ENCODE assay signal across 12 mouse cellular contexts in the genomic region with DNA sequence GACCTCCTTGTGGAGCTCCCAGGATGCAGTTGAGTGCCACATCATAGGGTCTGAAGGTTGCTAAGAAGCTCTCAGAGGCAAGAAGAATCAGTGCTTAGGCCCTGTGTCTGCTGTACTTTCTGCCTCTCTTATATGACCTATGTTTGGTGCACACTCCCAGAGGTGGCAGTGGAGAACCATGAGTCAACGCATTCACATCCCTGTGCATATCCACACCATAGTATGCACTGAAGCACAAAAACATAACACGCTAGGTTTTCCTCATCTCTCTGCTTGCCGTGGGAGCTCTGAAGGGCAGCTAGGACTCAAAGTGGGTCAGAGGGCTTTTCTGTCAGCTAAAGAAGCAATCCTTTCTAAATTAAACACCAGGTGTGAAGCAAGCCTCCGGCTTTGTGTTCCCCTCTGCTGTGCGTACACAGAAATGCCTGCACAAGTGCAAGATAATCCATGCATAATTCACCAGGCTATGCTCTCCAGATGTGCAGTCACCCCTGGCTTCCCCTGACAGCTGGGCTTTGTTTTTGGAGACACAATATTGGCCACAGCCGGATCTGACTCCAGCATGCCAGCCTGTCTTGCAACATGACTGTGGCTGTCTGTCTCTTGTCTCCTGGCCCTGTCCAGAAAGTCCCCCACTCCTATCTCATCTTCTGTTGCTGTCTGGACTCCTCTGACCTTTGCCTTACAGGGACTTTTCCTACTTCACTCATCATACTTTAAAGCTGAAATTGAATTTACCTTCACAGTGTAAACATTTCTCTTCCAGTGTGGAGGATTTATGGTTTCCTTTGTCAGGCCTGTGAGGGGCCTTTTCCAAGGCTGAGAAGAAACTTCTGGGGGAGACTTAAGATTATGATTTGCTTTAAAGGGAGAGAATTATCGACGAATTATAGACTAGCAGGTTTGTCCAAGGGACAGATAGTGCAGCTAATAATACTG.
A peak's percentile ranks its signal among the peaks of the same experiment; 100 is the strongest.
DNase-seq lines count a peak whose midpoint lies in the region; ATAC-seq lines count a peak whose summit lies in the region.
"Had no signal": no experiment of that assay in that cellular context is flagged by ENCODE, and none has a peak within 500 bp of the region (broad histone marks: within the 10 kb centered on the region; RNA-seq: fewer than 3 reads in every experiment).

No protein-coding gene starts in this region.

- no peaks in the 10 kb centered on the region for H3K9me3 ChIP-seq in midbrain, embryonic 10.5 days (replicated peaks)
- H3K9me3 ChIP-seq in midbrain, embryonic 15.5 days: no peaks in the 10 kb centered on the region
- no peaks in the 10 kb centered on the region for H3K9me3 ChIP-seq in limb, embryonic 11.5 days (ENCODE audit: control insufficient read depth, low read length)
- no peaks in the 10 kb centered on the region for H3K9me3 ChIP-seq in neural tube, embryonic 15.5 days (replicated peaks)
- no peaks in the 10 kb centered on the region for H3K9me3 ChIP-seq in liver, embryonic 12.5 days (replicated peaks)
- H3K9me3 ChIP-seq: heart, embryonic 13.5 days had no signal

- H3K4me2 ChIP-seq in midbrain, embryonic 15.5 days: no peak overlapping the region
- H3K4me2 ChIP-seq in limb, embryonic 11.5 days (ENCODE audit: low read depth, severe bottlenecking): no peak overlapping the region
- H3K4me2 ChIP-seq in neural tube, embryonic 15.5 days: no peak overlapping the region
- H3K4me2 ChIP-seq in liver, embryonic 12.5 days: no peak overlapping the region
- H3K4me2 ChIP-seq: heart, embryonic 13.5 days had no signal

- peak; percentile 28 for DNase-seq in midbrain, embryonic 10.5 days (ENCODE audit: low spot score)
- peak; percentile 10 for DNase-seq in heart, adult 8-10 months (ENCODE audit: low spot score)
- DNase-seq in limb, embryonic 11.5 days (ENCODE audit: low spot score): peak; percentile 63
- no peak for DNase-seq in ovary, adult 18-20 months (ENCODE audit: low spot score)
- no peak for DNase-seq in adrenal gland, adult 18-20 months (ENCODE audit: low spot score in 2 of 2)
- DNase-seq: adrenal gland, postnatal 14 days; left cerebral cortex, postnatal 4 days had no signal

- no peak overlapping the region for H3K4me3 ChIP-seq in midbrain, embryonic 10.5 days
- no peak overlapping the region for H3K4me3 ChIP-seq in midbrain, embryonic 15.5 days
- no peak overlapping the region for H3K4me3 ChIP-seq in limb, embryonic 11.5 days (ENCODE audit: low read depth, low read length)
- H3K4me3 ChIP-seq in neural tube, embryonic 15.5 days (replicated peaks): no peak overlapping the region
- no peak overlapping the region for H3K4me3 ChIP-seq in liver, embryonic 12.5 days
- H3K4me3 ChIP-seq: heart, embryonic 13.5 days; myocyte had no signal

- no peaks in the 10 kb centered on the region for H3K36me3 ChIP-seq in midbrain, embryonic 10.5 days
- H3K36me3 ChIP-seq in midbrain, embryonic 15.5 days (replicated peaks): no peaks in the 10 kb centered on the region
- no peaks in the 10 kb centered on the region for H3K36me3 ChIP-seq in limb, embryonic 11.5 days (ENCODE audit: control insufficient read depth, insufficient read depth, low read length)
- no peaks in the 10 kb centered on the region for H3K36me3 ChIP-seq in neural tube, embryonic 15.5 days
- no peaks in the 10 kb centered on the region for H3K36me3 ChIP-seq in liver, embryonic 12.5 days
- H3K36me3 ChIP-seq: heart, embryonic 13.5 days had no signal

- peaks cover 12% of the 10 kb centered on the region for H3K4me1 ChIP-seq in midbrain, embryonic 10.5 days
- no peaks in the 10 kb centered on the region for H3K4me1 ChIP-seq in midbrain, embryonic 15.5 days
- H3K4me1 ChIP-seq in limb, embryonic 11.5 days (ENCODE audit: control insufficient read depth, insufficient read depth, low read length): peaks cover 2% of the 10 kb centered on the region; the same call in 1 of the 2 replicates
- H3K4me1 ChIP-seq in neural tube, embryonic 15.5 days: no peaks in the 10 kb centered on the region
- no peaks in the 10 kb centered on the region for H3K4me1 ChIP-seq in liver, embryonic 12.5 days
- H3K4me1 ChIP-seq: heart, embryonic 13.5 days had no signal

- ATAC-seq in midbrain, embryonic 15.5 days (replicated peaks): no peak
- ATAC-seq in limb, embryonic 11.5 days (ENCODE audit: insufficient number of reproducible peaks, low FRiP score, low TSS enrichment, low read depth): peak; percentile 75; the same call in 1 of the 2 replicates
- ATAC-seq in neural tube, embryonic 15.5 days (ENCODE audit: low FRiP score): no peak
- ATAC-seq in liver, embryonic 12.5 days: no peak

- H3K27me3 ChIP-seq in midbrain, embryonic 10.5 days (ENCODE audit: low read depth, poor library complexity, severe bottlenecking): no peaks in the 10 kb centered on the region
- no peaks in the 10 kb centered on the region for H3K27me3 ChIP-seq in midbrain, embryonic 15.5 days (replicated peaks)
- no peaks in the 10 kb centered on the region for H3K27me3 ChIP-seq in limb, embryonic 11.5 days (ENCODE audit: control insufficient read depth, insufficient read depth, low read length)
- H3K27me3 ChIP-seq in neural tube, embryonic 15.5 days (replicated peaks): no peaks in the 10 kb centered on the region
- H3K27me3 ChIP-seq in liver, embryonic 12.5 days (replicated peaks): no peaks in the 10 kb centered on the region
- H3K27me3 ChIP-seq: heart, embryonic 13.5 days had no signal

- H3K27ac ChIP-seq in midbrain, embryonic 10.5 days (replicated peaks): peak overlapping the region; percentile 71
- H3K27ac ChIP-seq in midbrain, embryonic 15.5 days: no peak overlapping the region
- no peak overlapping the region; the same call in 1 of the 2 replicates for H3K27ac ChIP-seq in limb, embryonic 11.5 days (replicated peaks; ENCODE audit: low read depth, low read length)
- 0 out of 2 replicates have a peak overlapping the region, but pooled peaks have one; percentile 1 for H3K27ac ChIP-seq in neural tube, embryonic 15.5 days (replicated peaks)
- H3K27ac ChIP-seq in liver, embryonic 12.5 days: no peak overlapping the region
- H3K27ac ChIP-seq: heart, embryonic 13.5 days had no signal

- no peak overlapping the region for H3K9ac ChIP-seq in midbrain, embryonic 15.5 days
- H3K9ac ChIP-seq in limb, embryonic 11.5 days (ENCODE audit: low read length): no peak overlapping the region
- no peak overlapping the region for H3K9ac ChIP-seq in neural tube, embryonic 15.5 days (replicated peaks)
- H3K9ac ChIP-seq in liver, embryonic 12.5 days: no peak overlapping the region
- H3K9ac ChIP-seq: heart, embryonic 13.5 days had no signal

- 60% methylated on average over 8 of the region's 8 CpGs for WGBS in midbrain, embryonic 10.5 days
- 52% methylated on average over 8 of the region's 8 CpGs for WGBS in midbrain, embryonic 15.5 days
- WGBS in limb, embryonic 11.5 days: 48% methylated on average over 8 of the region's 8 CpGs
- 63% methylated on average over 8 of the region's 8 CpGs for WGBS in neural tube, embryonic 15.5 days
- 65% methylated on average over 8 of the region's 8 CpGs for WGBS in liver, embryonic 12.5 days (ENCODE audit: insufficient replicate concordance)

Comparison
In these comparisons a context has a peak if more than half of its experiments do, and no peak if none do; other contexts are left out.
1. H3K27ac ChIP-seq: peak in midbrain, embryonic 10.5 days (single experiment) and neural tube, embryonic 15.5 days (single experiment); none in midbrain, embryonic 15.5 days (single experiment), limb, embryonic 11.5 days (single experiment) and liver, embryonic 12.5 days (single experiment).
2. DNase-seq: peak in midbrain, embryonic 10.5 days (single experiment), heart, adult 8-10 months (single experiment) and limb, embryonic 11.5 days (single experiment); none in ovary, adult 18-20 months (single experiment) and adrenal gland, adult 18-20 months (0 of 2).